Mouse (Mus musculus) ovary, postnatal 14 days (tissue): ENCODE results near the gene Cdk8.
"Not testable (repeated sequence)": the region's sequence is repeated elsewhere in the genome, so short reads cannot be mapped to it uniquely, and the experiment has no call there.

Experiments used
- DNase-seq: peaks from one replicate; pipeline ENCODE4 v3.0.0; 2022; ENCODE audit warnings: low spot score

The Cdk8 gene

GRCm38 (mm10) chr5:146230864-146231654 is at the start of gene Cdk8:
TSS of gene Cdk8 (plus strand) at chr5:146231230.
- DNase-seq = peak; percentile 74

- not testable (repeated sequence) for DNase-seq
Observed at GRCm38 (mm10) chr5:146185204-146185603, 45.8 kb upstream of the Cdk8 start, which contains the start of gene 1700001J03Rik. TSS of gene 1700001J03Rik (minus strand) at chr5:146185304.

GRCm38 (mm10) chr5:146187441-146187840 is 43.6 kb upstream of the Cdk8 start:
- DNase-seq = peak; percentile 51

- DNase-seq = no peak
Observed at GRCm38 (mm10) chr5:146188144-146188543, 42.9 kb upstream of the Cdk8 start.

GRCm38 (mm10) chr5:146188712-146189111 is 42.3 kb upstream of the Cdk8 start:
- DNase-seq = no peak

GRCm38 (mm10) chr5:146190093-146190492 is 40.9 kb upstream of the Cdk8 start:
- DNase-seq = no peak

- no peak for DNase-seq
Observed at GRCm38 (mm10) chr5:146190501-146191269, 40.3 kb upstream of the Cdk8 start.

- DNase-seq = no peak
Observed at GRCm38 (mm10) chr5:146193360-146193759, 37.7 kb upstream of the Cdk8 start.

GRCm38 (mm10) chr5:146199073-146199472 is 32.0 kb upstream of the Cdk8 start:
- no peak for DNase-seq

- no peak for DNase-seq
Observed at GRCm38 (mm10) chr5:146199540-146199939, 31.5 kb upstream of the Cdk8 start.

GRCm38 (mm10) chr5:146200580-146200979 is 30.4 kb upstream of the Cdk8 start:
- DNase-seq = no peak

- DNase-seq = no peak
Observed at GRCm38 (mm10) chr5:146203921-146204320, 27.1 kb upstream of the Cdk8 start.

- DNase-seq = no peak
Observed at GRCm38 (mm10) chr5:146205537-146205936, 25.5 kb upstream of the Cdk8 start.

GRCm38 (mm10) chr5:146220501-146220878 is 10.5 kb upstream of the Cdk8 start:
- no peak for DNase-seq

- peak; percentile 86 for DNase-seq
Observed at GRCm38 (mm10) chr5:146220879-146221714, 9.9 kb upstream of the Cdk8 start, which contains the start of gene Rnf6. TSS of gene Rnf6 (minus strand) at chr5:146221555.

GRCm38 (mm10) chr5:146221722-146222121 is 9.3 kb upstream of the Cdk8 start:
- no peak for DNase-seq

- DNase-seq = peak; percentile 22
Observed at GRCm38 (mm10) chr5:146223786-146224185, 7.2 kb upstream of the Cdk8 start.

- no peak for DNase-seq
Observed at GRCm38 (mm10) chr5:146227496-146227895, 3.5 kb upstream of the Cdk8 start.

- DNase-seq = no peak
Observed at GRCm38 (mm10) chr5:146229869-146230650, 970 bp upstream of the Cdk8 start.

GRCm38 (mm10) chr5:146231655-146231996 is 596 bp downstream of the Cdk8 start:
- DNase-seq = peak; percentile 25

GRCm38 (mm10) chr5:146232056-146232675 is 1.1 kb downstream of the Cdk8 start:
- no peak for DNase-seq
